Mouse (Mus musculus): ENCODE results near the gene Tnfsf15.

- TF ChIP-seq ZC3H11A (IDR thresholded peaks at IDR 0.05; ENCODE audit: borderline replicate concordance, low read depth, low read length) (no peak), HCFC1 (IDR thresholded peaks at IDR 0.05; ENCODE audit: borderline replicate concordance, insufficient read depth, low read length) (no peak), MAFK (IDR thresholded peaks at IDR 0.05; ENCODE audit: insufficient read depth, low read depth, low read length) (no peak), ZNF384 (IDR thresholded peaks at IDR 0.05; ENCODE audit: low read depth, low read length) (no peak)
Measured at GRCm38 (mm10) chr4:63684412-63685252, 60.3 kb downstream of the Tnfsf15 start.

Data from ES-E14 (cell line).